ENCODE assay signal across 27 mouse cellular contexts in genomic region chr6:112909711-112910110, GRCm38 (mm10).
"Had no signal": no experiment of that assay in that cellular context is flagged by ENCODE, and none has a peak within 500 bp of the region (broad histone marks: within the 10 kb centered on the region; RNA-seq: fewer than 3 reads in every experiment).

No protein-coding gene starts in this region.

- H3K9ac ChIP-seq: heart, embryonic 12.5 days; hindbrain, embryonic 12.5 days; hindbrain, embryonic 14.5 days; intestine, embryonic 15.5 days; limb, embryonic 13.5 days; limb, embryonic 15.5 days; liver, embryonic 12.5 days; liver, embryonic 14.5 days had no signal

- H3K4me2 ChIP-seq: heart, embryonic 12.5 days; hindbrain, embryonic 12.5 days; hindbrain, embryonic 14.5 days; intestine, embryonic 15.5 days; limb, embryonic 13.5 days; limb, embryonic 15.5 days; liver, embryonic 12.5 days had no signal

- H3K27ac ChIP-seq: heart, adult 2 months; heart, embryonic 10.5 days; hindbrain, embryonic 10.5 days; hindbrain, embryonic 12.5 days; hindbrain, embryonic 14.5 days; intestine, embryonic 15.5 days; layer of hippocampus, adult 2 months; left cerebral cortex, adult 2 months; limb, embryonic 13.5 days; limb, embryonic 15.5 days; liver, embryonic 12.5 days; liver, embryonic 14.5 days had no signal

- H3K4me1 ChIP-seq: intestine, embryonic 15.5 days; limb, embryonic 13.5 days; limb, embryonic 15.5 days had no signal

- ATAC-seq: hindbrain, embryonic 16.5 days; inflammation-experienced regulatory T-cells, adult 6 months; intestine, embryonic 15.5 days; intestine, postnatal 0 days; liver, embryonic 12.5 days had no signal

- H3K4me3 ChIP-seq: heart, adult 2 months; heart, embryonic 10.5 days; heart, embryonic 12.5 days; hindbrain, embryonic 10.5 days; hindbrain, embryonic 12.5 days; intestine, embryonic 15.5 days; layer of hippocampus, adult 2 months; left cerebral cortex, adult 2 months; limb, embryonic 13.5 days; limb, embryonic 15.5 days; liver, embryonic 12.5 days had no signal

- H3K27me3 ChIP-seq: heart, embryonic 12.5 days; hindbrain, embryonic 12.5 days; intestine, embryonic 15.5 days; limb, embryonic 13.5 days; limb, embryonic 15.5 days; liver, embryonic 12.5 days had no signal

- H3K9me3 ChIP-seq: heart, embryonic 10.5 days; heart, embryonic 12.5 days; hindbrain, embryonic 10.5 days; hindbrain, embryonic 12.5 days; intestine, embryonic 15.5 days; limb, embryonic 13.5 days; limb, embryonic 15.5 days; liver, embryonic 12.5 days had no signal

- H3K36me3 ChIP-seq: heart, embryonic 10.5 days; heart, embryonic 12.5 days; intestine, embryonic 15.5 days; limb, embryonic 13.5 days; limb, embryonic 15.5 days; liver, embryonic 12.5 days had no signal

- DNase-seq: gastrocnemius, postnatal 14 days; gastrocnemius, postnatal 36 days; heart, adult 11 months; heart, adult 2 months; heart, postnatal 10 days; heart, postnatal 4 days; kidney, adult 18-20 months; kidney, adult 8-10 months; kidney, postnatal 10 days; kidney, postnatal 25 days; kidney, postnatal 4 days; left cerebral cortex, postnatal 4 days had no signal
